23 mouse cellular contexts compared by ENCODE assay signal in genomic region chr3:137741528-137741927, GRCm38 (mm10).
A peak's percentile ranks its signal among the peaks of the same experiment; 100 is the strongest.
DNase-seq lines count a peak whose midpoint lies in the region; ATAC-seq and TF ChIP-seq lines count a peak whose summit lies in the region.
"Had no signal": no experiment of that assay in that cellular context is flagged by ENCODE, and none has a peak within 500 bp of the region (broad histone marks: within the 10 kb centered on the region; RNA-seq: fewer than 3 reads in every experiment).

No protein-coding gene starts in this region.

- H3K36me3 ChIP-seq in kidney, adult 2 months (ENCODE audit: control insufficient read depth, insufficient read depth, low read length), result no peaks in the 10 kb centered on the region
- H3K36me3 ChIP-seq in kidney, embryonic 15.5 days, result no peaks in the 10 kb centered on the region
- no peaks in the 10 kb centered on the region for H3K36me3 ChIP-seq in kidney, postnatal 0 days (ENCODE audit: insufficient read depth, low read length)
- H3K36me3 ChIP-seq: embryonic facial prominence, embryonic 13.5 days; embryonic facial prominence, embryonic 15.5 days; forebrain, embryonic 10.5 days; forebrain, embryonic 12.5 days had no signal

- no peaks in the 10 kb centered on the region for H3K9me3 ChIP-seq in kidney, embryonic 15.5 days (replicated peaks)
- no peaks in the 10 kb centered on the region for H3K9me3 ChIP-seq in kidney, postnatal 0 days (replicated peaks; ENCODE audit: low read length)
- H3K9me3 ChIP-seq: embryonic facial prominence, embryonic 13.5 days; embryonic facial prominence, embryonic 15.5 days; forebrain, embryonic 10.5 days; forebrain, embryonic 12.5 days had no signal

- TF ChIP-seq POLR2A in kidney, adult 2 months (IDR thresholded peaks at IDR 0.05; ENCODE audit: low read depth, low read length), result no peak

- H3K4me3 ChIP-seq in kidney, adult 2 months (ENCODE audit: insufficient read depth, low read depth, low read length), result no peak overlapping the region
- no peak overlapping the region for H3K4me3 ChIP-seq in kidney, embryonic 15.5 days (replicated peaks)
- H3K4me3 ChIP-seq in kidney, postnatal 0 days (replicated peaks; ENCODE audit: low read depth, low read length), result no peak overlapping the region
- H3K4me3 ChIP-seq: embryonic facial prominence, embryonic 13.5 days; embryonic facial prominence, embryonic 15.5 days; erythroblast, embryonic 14.5 days; forebrain, embryonic 10.5 days; forebrain, embryonic 12.5 days had no signal

- H3K27ac ChIP-seq in kidney, adult 2 months (ENCODE audit: insufficient read depth, low read depth, low read length), result no peak overlapping the region
- H3K27ac ChIP-seq in kidney, embryonic 15.5 days, result no peak overlapping the region
- H3K27ac ChIP-seq in kidney, postnatal 0 days, result no peak overlapping the region
- H3K27ac ChIP-seq: embryonic facial prominence, embryonic 13.5 days; embryonic facial prominence, embryonic 15.5 days; forebrain, embryonic 10.5 days; forebrain, embryonic 12.5 days had no signal

- no peak for TF ChIP-seq CTCF in kidney, adult 2 months (conservative IDR thresholded peaks at IDR 0.05; ENCODE audit: insufficient read depth, insufficient read length, low read depth, low read length)
- no peak for TF ChIP-seq CTCF in kidney, postnatal 0 days (IDR thresholded peaks at IDR 0.05; ENCODE audit: low read depth)

- peak; percentile 33 for DNase-seq in kidney, adult 2 months
- DNase-seq in kidney, postnatal 14 days, result no peak
- DNase-seq in kidney, adult 18-20 months, result no peak
- peak; percentile 25 for DNase-seq in kidney, postnatal 0 days (ENCODE audit: low spot score)
- DNase-seq in kidney, adult 11 months, result no peak
- DNase-seq: adrenal gland, adult 2 months; adrenal gland, postnatal 10 days; adrenal gland, postnatal 25 days; cerebellum, adult 11 months; cerebellum, adult 18-20 months; cerebellum, adult 8-10 months; cerebellum, adult 9-11 months; cerebellum, postnatal 14 days; cerebellum, postnatal 36 days; embryo, embryonic 11 days had no signal

- WGBS in kidney, adult 2 months, result 56% methylated on average over 9 of the region's 9 CpGs
- 51% methylated on average over 9 of the region's 9 CpGs for WGBS in kidney, embryonic 15.5 days
- 51% methylated on average over 9 of the region's 9 CpGs for WGBS in kidney, postnatal 0 days

- peak; percentile 66 for ATAC-seq in kidney, embryonic 15.5 days (replicated peaks; ENCODE audit: low FRiP score)
- no peak for ATAC-seq in kidney, postnatal 0 days (replicated peaks; ENCODE audit: low FRiP score, low read depth)
- ATAC-seq: forebrain, embryonic 14.5 days; forebrain, embryonic 16.5 days had no signal

- H3K4me1 ChIP-seq in kidney, adult 2 months (ENCODE audit: control insufficient read depth, insufficient read depth, low read length), result no peaks in the 10 kb centered on the region
- 0 out of 2 replicates have a peak, but pooled peaks cover 3% of the 10 kb centered on the region for H3K4me1 ChIP-seq in kidney, embryonic 15.5 days
- H3K4me1 ChIP-seq in kidney, postnatal 0 days (replicated peaks; ENCODE audit: insufficient read depth, low read length), result no peaks in the 10 kb centered on the region
- H3K4me1 ChIP-seq: embryonic facial prominence, embryonic 13.5 days; embryonic facial prominence, embryonic 15.5 days had no signal

- H3K27me3 ChIP-seq in kidney, adult 2 months (replicated peaks; ENCODE audit: control insufficient read depth, insufficient read depth, low read length), result no peaks in the 10 kb centered on the region
- H3K27me3 ChIP-seq in kidney, embryonic 15.5 days, result no peaks in the 10 kb centered on the region
- no peaks in the 10 kb centered on the region for H3K27me3 ChIP-seq in kidney, postnatal 0 days (ENCODE audit: insufficient read depth, low read length)
- H3K27me3 ChIP-seq: embryonic facial prominence, embryonic 13.5 days; embryonic facial prominence, embryonic 15.5 days; forebrain, embryonic 12.5 days had no signal

- no peak overlapping the region for H3K9ac ChIP-seq in kidney, embryonic 15.5 days
- no peak overlapping the region for H3K9ac ChIP-seq in kidney, postnatal 0 days (ENCODE audit: low read depth, low read length)
- H3K9ac ChIP-seq: embryonic facial prominence, embryonic 13.5 days; embryonic facial prominence, embryonic 15.5 days; forebrain, embryonic 12.5 days had no signal

- H3K4me2 ChIP-seq in kidney, embryonic 15.5 days, result no peak overlapping the region
- no peak overlapping the region for H3K4me2 ChIP-seq in kidney, postnatal 0 days (ENCODE audit: low read length)
- H3K4me2 ChIP-seq: embryonic facial prominence, embryonic 13.5 days; embryonic facial prominence, embryonic 15.5 days; forebrain, embryonic 12.5 days had no signal

Comparison
In these comparisons a context has a peak if more than half of its experiments do, and no peak if none do; other contexts are left out.
1. DNase-seq: peak in kidney, adult 2 months (single experiment) and kidney, postnatal 0 days (single experiment); none in kidney, postnatal 14 days (single experiment), kidney, adult 18-20 months (single experiment) and kidney, adult 11 months (single experiment).